Mouse (Mus musculus) brain, embryonic 14.5 days (tissue): ENCODE measurements around the gene Ppp1r12a. TPM values are rescaled to one million over a fixed set of nuclear protein-coding genes. Genes with fewer than 3 reads are reported as not detected.
"Not testable (repeated sequence)": the region's sequence is repeated elsewhere in the genome, so short reads cannot be mapped to it uniquely, and the experiment has no call there.

Experiments
- DNase-seq: peaks from one replicate; pipeline ENCODE4 v3.0.0-alpha.2; 2011; ENCODE audit warnings: low read depth
- CTCF ChIP-seq: fragments of 200-500 bp; IDR thresholded peaks from 2 replicates; pipeline ENCODE4 v1.5.1; 2012; ENCODE audit warnings: inconsistent platforms, mild to moderate bottlenecking, moderate library complexity, borderline replicate concordance; ENCODE audit not compliant: insufficient read depth, insufficient read length; ENCODE audit errors: extremely low read depth
- POLR2A ChIP-seq: fragments of 200-500 bp; IDR thresholded peaks from 2 replicates; pipeline ENCODE4 v1.6.1; 2012; ENCODE audit warnings: mild to moderate bottlenecking, inconsistent platforms, borderline replicate concordance; ENCODE audit not compliant: poor library complexity, insufficient read depth, insufficient read length, severe bottlenecking; ENCODE audit errors: extremely low read depth
- polyA plus RNA-seq: library from polyadenylated mRNA; depleted of rRNA; stranded (reverse); fragments of >200 nt; gene quantifications from 2 replicates; pipeline ENCODE4 v1.2.3, GENCODE M21; 2012

Ppp1r12a gene
- polyA plus RNA-seq, 1 experiment: 66.0 TPM

GRCm38 (mm10) chr10:108239061-108239460, 77.1 kb downstream of the Ppp1r12a start:
- TF ChIP-seq CTCF (no peak), POLR2A (no peak)
- DNase-seq: peak; percentile 54

- DNase-seq: no peak
- TF ChIP-seq POLR2A (no peak), CTCF (no peak)
These were observed 88.7 kb downstream of the Ppp1r12a start for GRCm38 (mm10) chr10:108250710-108251109.

GRCm38 (mm10) chr10:108251181-108251580, 89.2 kb downstream of the Ppp1r12a start:
- no peak for DNase-seq
- TF ChIP-seq CTCF: no peak
- TF ChIP-seq POLR2A: no peak

- no peak for TF ChIP-seq CTCF
- no peak for TF ChIP-seq POLR2A
- no peak for DNase-seq
These were observed 93.9 kb downstream of the Ppp1r12a start for GRCm38 (mm10) chr10:108255812-108256376.

GRCm38 (mm10) chr10:108260931-108261330, 98.9 kb downstream of the Ppp1r12a start:
- no peak for TF ChIP-seq CTCF
- no peak for TF ChIP-seq POLR2A
- no peak for DNase-seq

- TF ChIP-seq CTCF (no peak), POLR2A (no peak)
- DNase-seq: no peak
These were observed 102.6 kb downstream of the Ppp1r12a start for GRCm38 (mm10) chr10:108264641-108265040.

GRCm38 (mm10) chr10:108271201-108271600, 109.2 kb downstream of the Ppp1r12a start:
- no peak for DNase-seq
- no peak for TF ChIP-seq POLR2A
- no peak for TF ChIP-seq CTCF

GRCm38 (mm10) chr10:108276678-108277077, 114.7 kb downstream of the Ppp1r12a start:
- no peak for TF ChIP-seq POLR2A
- no peak for TF ChIP-seq CTCF
- no peak for DNase-seq

- TF ChIP-seq CTCF (no peak), POLR2A (no peak)
- no peak for DNase-seq
These were observed 115.2 kb downstream of the Ppp1r12a start for GRCm38 (mm10) chr10:108277198-108277597.

- DNase-seq: not testable (repeated sequence)
These were observed 119.1 kb downstream of the Ppp1r12a start for GRCm38 (mm10) chr10:108281099-108281498.

- TF ChIP-seq POLR2A: no peak
- TF ChIP-seq CTCF: no peak
These were observed 120.4 kb downstream of the Ppp1r12a start for GRCm38 (mm10) chr10:108282351-108282750.

GRCm38 (mm10) chr10:108283418-108283817, 121.4 kb downstream of the Ppp1r12a start:
- DNase-seq: no peak
- TF ChIP-seq POLR2A (no peak), CTCF (no peak)

More at GRCm38 (mm10) chr10:108282351-108282750, 120.4 kb downstream of the Ppp1r12a start:
- no peak for DNase-seq
